Mouse (Mus musculus): ENCODE measurements at regions not wholly inside any gene's neighbourhood (a gene's known extent, or its start where the extent isn't known, plus 50 kb on each side); places are given as distances from the start of the nearest gene placed in this dataset.
A peak's percentile ranks its signal among the peaks of the same experiment; 100 is the strongest.

- Histone ChIP-seq H3K9ac (replicated peaks; ENCODE audit: low read length, poor library complexity, severe bottlenecking) (no peak overlapping the region), H3K27ac (ENCODE audit: low read depth, low read length) (no peak overlapping the region), H3K9me3 (ENCODE audit: low read length) (no peaks in the 10 kb centered on the region), H3K27me3 (ENCODE audit: insufficient read depth, low read length) (no peaks in the 10 kb centered on the region), H3K4me1 (ENCODE audit: insufficient read depth, low read length) (no peaks in the 10 kb centered on the region), H3K4me2 (ENCODE audit: low read depth, low read length, poor library complexity, severe bottlenecking) (no peak overlapping the region), H3K36me3 (ENCODE audit: insufficient read depth, low read length) (no peaks in the 10 kb centered on the region), H3K4me3 (ENCODE audit: low read depth, low read length) (no peak overlapping the region)
- no peak for ATAC-seq (ENCODE audit: low FRiP score)
- no peak for DNase-seq (ENCODE audit: low spot score)
- TF ChIP-seq CTCF (IDR thresholded peaks at IDR 0.05): no peak
Measured at GRCm38 (mm10) chr8:92270636-92271035, 86.8 kb upstream of the Irx5 start.

GRCm38 (mm10) chr8:92267415-92267814 is 90.0 kb upstream of the Irx5 start:
- Histone ChIP-seq H3K9me3 (ENCODE audit: low read length) (no peaks in the 10 kb centered on the region), H3K27me3 (ENCODE audit: insufficient read depth, low read length) (0 out of 2 replicates have a peak, but pooled peaks cover 2% of the 10 kb centered on the region), H3K27ac (ENCODE audit: low read depth, low read length) (no peak overlapping the region), H3K4me1 (ENCODE audit: insufficient read depth, low read length) (no peaks in the 10 kb centered on the region), H3K9ac (replicated peaks; ENCODE audit: low read length, poor library complexity, severe bottlenecking) (no peak overlapping the region), H3K4me3 (ENCODE audit: low read depth, low read length) (no peak overlapping the region), H3K4me2 (ENCODE audit: low read depth, low read length, poor library complexity, severe bottlenecking) (no peak overlapping the region), H3K36me3 (ENCODE audit: insufficient read depth, low read length) (no peaks in the 10 kb centered on the region)
- TF ChIP-seq CTCF (IDR thresholded peaks at IDR 0.05): no peak
- WGBS: 79% methylated on average over 6 of the region's 6 CpGs
- DNase-seq (ENCODE audit: low spot score) (no peak), ATAC-seq (ENCODE audit: low FRiP score) (no peak)

- H3K27me3 ChIP-seq (ENCODE audit: insufficient read depth, low read length): 0 out of 2 replicates have a peak, but pooled peaks cover 2% of the 10 kb centered on the region
- TF ChIP-seq CTCF (IDR thresholded peaks at IDR 0.05): no peak
- H3K36me3 ChIP-seq (ENCODE audit: insufficient read depth, low read length): no peaks in the 10 kb centered on the region
- no peak overlapping the region for H3K9ac ChIP-seq (replicated peaks; ENCODE audit: low read length, poor library complexity, severe bottlenecking)
- H3K27ac ChIP-seq (ENCODE audit: low read depth, low read length): no peak overlapping the region
- no peak overlapping the region for H3K4me3 ChIP-seq (ENCODE audit: low read depth, low read length)
- H3K9me3 ChIP-seq (ENCODE audit: low read length): no peaks in the 10 kb centered on the region
- ATAC-seq (ENCODE audit: low FRiP score): no peak
- H3K4me2 ChIP-seq (ENCODE audit: low read depth, low read length, poor library complexity, severe bottlenecking): no peak overlapping the region
- H3K4me1 ChIP-seq (ENCODE audit: insufficient read depth, low read length): no peaks in the 10 kb centered on the region
- DNase-seq (ENCODE audit: low spot score): no peak
- WGBS: 60% methylated on average over 8 of the region's 8 CpGs
Measured at GRCm38 (mm10) chr8:92260056-92260455, 97.4 kb upstream of the Irx5 start.

- Histone ChIP-seq H3K9ac (replicated peaks; ENCODE audit: low read length, poor library complexity, severe bottlenecking) (no peak overlapping the region), H3K36me3 (ENCODE audit: insufficient read depth, low read length) (no peaks in the 10 kb centered on the region), H3K9me3 (ENCODE audit: low read length) (no peaks in the 10 kb centered on the region), H3K27me3 (ENCODE audit: insufficient read depth, low read length) (no peaks in the 10 kb centered on the region), H3K4me2 (ENCODE audit: low read depth, low read length, poor library complexity, severe bottlenecking) (no peak overlapping the region), H3K4me3 (ENCODE audit: low read depth, low read length) (no peak overlapping the region), H3K4me1 (ENCODE audit: insufficient read depth, low read length) (no peaks in the 10 kb centered on the region), H3K27ac (ENCODE audit: low read depth, low read length) (no peak overlapping the region)
- DNase-seq (ENCODE audit: low spot score) (no peak), ATAC-seq (ENCODE audit: low FRiP score) (no peak)
- no peak for TF ChIP-seq CTCF (IDR thresholded peaks at IDR 0.05)
- WGBS: 61% methylated on average over 6 of the region's 6 CpGs
Measured at GRCm38 (mm10) chr8:92258258-92258657, 99.2 kb upstream of the Irx5 start.

GRCm38 (mm10) chr8:92252597-92253375 is 104.6 kb upstream of the Irx5 start:
- peak; percentile 24 for DNase-seq (ENCODE audit: low spot score)
- Histone ChIP-seq H3K4me3 (ENCODE audit: low read depth, low read length) (no peak overlapping the region), H3K27ac (ENCODE audit: low read depth, low read length) (no peak overlapping the region), H3K27me3 (ENCODE audit: insufficient read depth, low read length) (no peaks in the 10 kb centered on the region), H3K9me3 (ENCODE audit: low read length) (no peaks in the 10 kb centered on the region), H3K4me1 (ENCODE audit: insufficient read depth, low read length) (0 out of 2 replicates have a peak, but pooled peaks cover 6% of the 10 kb centered on the region), H3K4me2 (ENCODE audit: low read depth, low read length, poor library complexity, severe bottlenecking) (no peak overlapping the region), H3K9ac (replicated peaks; ENCODE audit: low read length, poor library complexity, severe bottlenecking) (no peak overlapping the region), H3K36me3 (ENCODE audit: insufficient read depth, low read length) (no peaks in the 10 kb centered on the region)
- TF ChIP-seq CTCF (IDR thresholded peaks at IDR 0.05): no peak
- ATAC-seq (ENCODE audit: low FRiP score): no peak
- WGBS: 39% methylated on average over 8 of the region's 8 CpGs

- TF ChIP-seq CTCF (IDR thresholded peaks at IDR 0.05): no peak
- Histone ChIP-seq H3K36me3 (ENCODE audit: insufficient read depth, low read length) (no peaks in the 10 kb centered on the region), H3K27me3 (ENCODE audit: insufficient read depth, low read length) (no peaks in the 10 kb centered on the region), H3K9me3 (ENCODE audit: low read length) (no peaks in the 10 kb centered on the region), H3K9ac (replicated peaks; ENCODE audit: low read length, poor library complexity, severe bottlenecking) (no peak overlapping the region), H3K4me2 (ENCODE audit: low read depth, low read length, poor library complexity, severe bottlenecking) (no peak overlapping the region), H3K27ac (ENCODE audit: low read depth, low read length) (no peak overlapping the region), H3K4me3 (ENCODE audit: low read depth, low read length) (no peak overlapping the region), H3K4me1 (ENCODE audit: insufficient read depth, low read length) (no peaks in the 10 kb centered on the region)
- WGBS: 81% methylated on average over 4 of the region's 4 CpGs
- ATAC-seq (ENCODE audit: low FRiP score) (no peak), DNase-seq (ENCODE audit: low spot score) (peak; percentile 23)
Measured at GRCm38 (mm10) chr8:92246301-92246700, 111.1 kb upstream of the Irx5 start.

Data from midbrain, postnatal 0 days (tissue).